Mouse (Mus musculus): ENCODE measurements around the gene Phkg1. TPM values are rescaled to one million over a fixed set of nuclear protein-coding genes. Genes with fewer than 3 reads are reported as not detected.
"Not testable (repeated sequence)": the region's sequence is repeated elsewhere in the genome, so short reads cannot be mapped to it uniquely, and the experiment has no call there.

The Phkg1 gene
- total and polyA plus RNA-seq, 2 experiments from 2014 or later = 1.7 to 3.6 TPM

GRCm38 (mm10) chr5:129907775-129908174 lies 9.4 kb upstream of the Phkg1 start:
- H3K4me2 ChIP-seq (ENCODE audit: low read depth, low read length) = peak overlapping the region; percentile 90
- 21% methylated on average over 4 of the region's 4 CpGs for WGBS

GRCm38 (mm10) chr5:129895198-129896088 lies 2.9 kb downstream of the Phkg1 start, which contains the start of gene Zbed5:
Gene Zbed5 (plus strand): TSS chr5:129895723.
- TF ChIP-seq CTCF (IDR thresholded peaks at IDR 0.05; ENCODE audit: low read depth) = no peak
- ATAC-seq (peak; percentile 99), DNase-seq (ENCODE audit: low spot score) (peak; percentile 96)
- Histone ChIP-seq H3K27ac (no peak within 1 kb of the TSS), H3K4me3 (ENCODE audit: low read length) (peak within 1 kb of the TSS; percentile 72), H3K9ac (replicated peaks; ENCODE audit: low read length) (peak within 1 kb of the TSS; percentile 52), H3K4me1 (ENCODE audit: insufficient read depth, low read length) (peaks cover 3% of the 10 kb centered on the region; the same call in 1 of the 2 replicates), H3K27me3 (ENCODE audit: insufficient read depth, low read length) (no peaks in the 10 kb centered on the region), H3K9me3 (ENCODE audit: low read length) (no peaks in the 10 kb centered on the region), H3K36me3 (ENCODE audit: insufficient read depth, low read length) (no peaks in the 10 kb centered on the region), H3K4me2 (ENCODE audit: low read depth, low read length) (peak within 1 kb of the TSS; percentile 89)
- 2% methylated on average over 44 of the region's 44 CpGs for WGBS

More at GRCm38 (mm10) chr5:129907775-129908174, 9.4 kb upstream of the Phkg1 start:
- peak overlapping the region; percentile 94 for H3K27ac ChIP-seq
- TF ChIP-seq CTCF (IDR thresholded peaks at IDR 0.05; ENCODE audit: low read depth) = no peak
- peaks cover 6% of the 10 kb centered on the region; the same call in 1 of the 2 replicates for H3K36me3 ChIP-seq (ENCODE audit: insufficient read depth, low read length)
- peak overlapping the region; percentile 61 for H3K4me3 ChIP-seq (ENCODE audit: low read length)
- ATAC-seq = no peak
- H3K9me3 ChIP-seq (ENCODE audit: low read length) = no peaks in the 10 kb centered on the region
- DNase-seq (ENCODE audit: low spot score) = no peak
- H3K27me3 ChIP-seq (ENCODE audit: insufficient read depth, low read length) = no peaks in the 10 kb centered on the region
- H3K4me1 ChIP-seq (ENCODE audit: insufficient read depth, low read length) = peaks cover 5% of the 10 kb centered on the region; the same call in 1 of the 2 replicates
- H3K9ac ChIP-seq (replicated peaks; ENCODE audit: low read length) = peak overlapping the region; percentile 70

GRCm38 (mm10) chr5:129890390-129890789 lies 8.0 kb downstream of the Phkg1 start:
- not testable (repeated sequence) for H3K4me2 ChIP-seq (ENCODE audit: low read depth, low read length); H3K27ac ChIP-seq; H3K9ac ChIP-seq (replicated peaks; ENCODE audit: low read length); H3K4me1 ChIP-seq (ENCODE audit: insufficient read depth, low read length); DNase-seq (ENCODE audit: low spot score); H3K36me3 ChIP-seq (ENCODE audit: insufficient read depth, low read length); H3K27me3 ChIP-seq (ENCODE audit: insufficient read depth, low read length); H3K4me3 ChIP-seq (ENCODE audit: low read length); H3K9me3 ChIP-seq (ENCODE audit: low read length); ATAC-seq
- WGBS = 93% methylated on average over 4 of the region's 7 CpGs

GRCm38 (mm10) chr5:129886911-129887636 lies 11.3 kb downstream of the Phkg1 start, which contains the start of gene Chchd2:
Gene Chchd2 (minus strand): TSS chr5:129887470.
- WGBS = under 1% methylated on average over 46 of the region's 46 CpGs
- Histone ChIP-seq H3K9ac (replicated peaks; ENCODE audit: low read length) (peak within 1 kb of the TSS; percentile 86), H3K27me3 (ENCODE audit: insufficient read depth, low read length) (no peaks in the 10 kb centered on the region), H3K4me2 (ENCODE audit: low read depth, low read length) (peak within 1 kb of the TSS; percentile 85), H3K4me3 (ENCODE audit: low read length) (peak within 1 kb of the TSS; percentile 83), H3K4me1 (ENCODE audit: insufficient read depth, low read length) (peaks cover 4% of the 10 kb centered on the region; the same call in 1 of the 2 replicates), H3K36me3 (ENCODE audit: insufficient read depth, low read length) (peaks cover 5% of the 10 kb centered on the region; the same call in 1 of the 2 replicates), H3K9me3 (ENCODE audit: low read length) (no peaks in the 10 kb centered on the region), H3K27ac (peak within 1 kb of the TSS; percentile 96)
- DNase-seq (ENCODE audit: low spot score) (peak; percentile 99), ATAC-seq (peak; percentile 100)
- no peak for TF ChIP-seq CTCF (IDR thresholded peaks at IDR 0.05; ENCODE audit: low read depth)

GRCm38 (mm10) chr5:129886271-129886670 lies 12.1 kb downstream of the Phkg1 start:
- no peak for TF ChIP-seq CTCF (IDR thresholded peaks at IDR 0.05; ENCODE audit: low read depth)
- H3K4me2 ChIP-seq (ENCODE audit: low read depth, low read length) = peak overlapping the region; percentile 85
- peak overlapping the region; percentile 86 for H3K9ac ChIP-seq (replicated peaks; ENCODE audit: low read length)
- peaks cover 4% of the 10 kb centered on the region; the same call in 1 of the 2 replicates for H3K4me1 ChIP-seq (ENCODE audit: insufficient read depth, low read length)
- H3K27ac ChIP-seq = peak overlapping the region; percentile 96; the same call in 1 of the 2 replicates
- no peaks in the 10 kb centered on the region for H3K27me3 ChIP-seq (ENCODE audit: insufficient read depth, low read length)
- DNase-seq (ENCODE audit: low spot score) (no peak), ATAC-seq (no peak)
- no peaks in the 10 kb centered on the region for H3K9me3 ChIP-seq (ENCODE audit: low read length)
- peak overlapping the region; percentile 83 for H3K4me3 ChIP-seq (ENCODE audit: low read length)
- peaks cover 12% of the 10 kb centered on the region for H3K36me3 ChIP-seq (ENCODE audit: insufficient read depth, low read length)
- WGBS = 37% methylated on average over 10 of the region's 10 CpGs

GRCm38 (mm10) chr5:129879888-129880287 lies 18.5 kb downstream of the Phkg1 start:
- no peaks in the 10 kb centered on the region for H3K27me3 ChIP-seq (ENCODE audit: insufficient read depth, low read length)
- no peak overlapping the region for H3K9ac ChIP-seq (replicated peaks; ENCODE audit: low read length)
- H3K4me2 ChIP-seq (ENCODE audit: low read depth, low read length) = no peak overlapping the region
- no peak overlapping the region for H3K27ac ChIP-seq
- H3K4me3 ChIP-seq (ENCODE audit: low read length) = no peak overlapping the region
- H3K9me3 ChIP-seq (ENCODE audit: low read length) = no peaks in the 10 kb centered on the region
- H3K36me3 ChIP-seq (ENCODE audit: insufficient read depth, low read length) = peaks cover 20% of the 10 kb centered on the region
- 73% methylated on average over 3 of the region's 3 CpGs for WGBS
- H3K4me1 ChIP-seq (ENCODE audit: insufficient read depth, low read length) = no peaks in the 10 kb centered on the region
- ATAC-seq (no peak), DNase-seq (ENCODE audit: low spot score) (no peak)
- no peak for TF ChIP-seq CTCF (IDR thresholded peaks at IDR 0.05; ENCODE audit: low read depth)

Measured in hindbrain, postnatal 0 days (tissue).